Mouse (Mus musculus): ENCODE results near the gene Gm20388.

DNA sequence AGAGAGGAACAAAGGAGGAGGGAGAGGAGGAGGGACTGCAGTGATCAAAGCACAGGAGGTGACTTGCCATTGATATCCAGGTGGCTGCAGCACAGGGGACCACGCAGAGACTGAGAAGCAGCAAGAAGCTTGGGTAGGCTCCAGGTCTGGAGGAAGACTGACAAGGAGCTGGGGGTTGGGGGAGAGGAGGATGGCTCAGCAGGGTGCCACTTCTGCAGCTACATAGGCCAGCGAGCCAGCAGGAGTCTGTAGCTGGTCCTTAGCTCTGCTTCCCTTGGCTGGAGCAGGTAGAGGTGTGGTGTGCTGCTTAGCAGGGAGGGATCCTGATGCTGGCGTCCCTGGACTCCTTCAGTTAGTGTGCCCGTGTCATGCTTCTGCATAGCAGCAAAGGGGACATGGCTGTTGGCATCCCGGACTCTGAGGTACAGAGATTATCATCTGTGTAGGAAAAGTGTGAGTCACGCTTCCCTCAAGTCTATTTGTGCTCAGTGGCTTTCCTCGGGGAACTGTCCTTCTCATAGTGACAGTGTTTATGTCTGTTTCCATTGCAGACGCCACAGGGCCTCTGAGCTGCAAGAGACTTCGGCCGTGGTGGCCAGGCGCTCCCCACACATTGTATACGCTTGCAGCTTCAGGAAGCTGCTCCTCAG lies 234.1 kb downstream of the Gm20388 start:
- TF ChIP-seq CTCF (IDR thresholded peaks at IDR 0.05; ENCODE audit: extremely low read depth, insufficient read depth, low read length) (no peak), POLR2A (IDR thresholded peaks at IDR 0.05; ENCODE audit: extremely low read depth, insufficient read depth, low read length) (no peak)

Measured in cortical plate, adult 2 months (tissue).